Mouse (Mus musculus): ENCODE results near the gene Eps8. TPM values are rescaled to one million over a fixed set of nuclear protein-coding genes. Genes with fewer than 3 reads are reported as not detected.
"Not testable (repeated sequence)": the region's sequence is repeated elsewhere in the genome, so short reads cannot be mapped to it uniquely, and the experiment has no call there.

Gene Eps8
- polyA plus RNA-seq, 1 experiment: 5.6 TPM

GRCm38 (mm10) chr6:137494136-137494475, 160.6 kb downstream of the Eps8 start:
- no peak for DNase-seq (ENCODE audit: low read depth in 1 of 2, low spot score in 2 of 2)

DNA sequence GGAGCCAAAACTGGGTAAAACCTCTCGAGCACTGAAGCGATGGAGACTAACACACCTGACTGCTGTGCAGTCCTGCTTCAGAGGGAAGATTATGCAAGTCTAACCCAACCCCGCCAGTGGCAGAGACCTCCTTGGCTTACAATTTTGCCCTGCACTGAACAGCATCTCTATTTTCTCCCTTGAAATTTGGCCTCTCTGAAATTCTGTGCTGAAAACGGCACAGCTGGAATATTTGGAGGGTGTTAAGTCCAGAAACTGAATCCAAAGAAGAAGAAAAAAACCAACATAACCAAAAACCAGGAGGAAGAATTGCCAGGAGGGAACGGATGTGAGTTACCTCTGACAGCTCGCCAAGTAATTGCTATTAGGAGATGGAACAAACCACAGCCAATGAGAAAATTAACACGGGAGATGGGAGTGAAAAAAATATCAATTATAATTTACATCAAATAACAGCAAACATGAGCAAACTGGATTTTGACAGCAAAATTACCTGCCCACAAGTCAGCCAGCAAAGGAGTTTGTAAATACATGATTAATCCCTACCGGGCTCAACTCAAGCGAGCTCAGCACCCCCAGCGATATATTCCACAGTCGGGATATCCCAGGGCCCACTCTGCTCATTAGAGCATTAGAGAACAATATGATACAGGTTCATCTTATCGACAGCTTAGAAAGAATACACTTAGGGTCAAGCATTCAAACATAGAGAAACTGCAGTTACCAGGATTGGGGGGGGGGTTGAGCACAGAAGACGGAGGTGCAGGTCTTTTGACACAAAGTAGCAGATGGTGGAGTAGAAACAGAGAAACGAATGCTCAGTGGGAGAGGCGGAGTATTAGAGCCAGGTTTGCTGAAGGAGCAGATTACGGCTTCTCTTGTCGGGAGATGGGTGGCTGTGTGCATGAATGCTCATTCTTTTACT, 161.2 kb downstream of the Eps8 start:
- H3K4me3 ChIP-seq (ENCODE audit: extremely low read depth, insufficient read depth, insufficient read length): no peak overlapping the region
- 93% methylated on average over 17 of the region's 17 CpGs for WGBS
- DNase-seq (ENCODE audit: low read depth in 1 of 2, low spot score in 2 of 2): no peak
- H3K27me3 ChIP-seq (ENCODE audit: control insufficient read depth, insufficient read depth, low read length): no peaks in the 10 kb centered on the region
- H3K36me3 ChIP-seq (ENCODE audit: control insufficient read depth, insufficient read depth, low read length): peaks cover under 1% of the 10 kb centered on the region
- H3K4me1 ChIP-seq (ENCODE audit: control insufficient read depth, insufficient read depth, insufficient read length): no peaks in the 10 kb centered on the region
- no peak overlapping the region for H3K27ac ChIP-seq (ENCODE audit: insufficient read depth, low read length)
- TF ChIP-seq CTCF (IDR thresholded peaks at IDR 0.05; ENCODE audit: extremely low read depth, insufficient read depth, insufficient read length, insufficient replicate concordance) (no peak), POLR2A (IDR thresholded peaks at IDR 0.05; ENCODE audit: low read depth, low read length) (no peak)

More at GRCm38 (mm10) chr6:137494136-137494475, 160.6 kb downstream of the Eps8 start:
- TF ChIP-seq CTCF (IDR thresholded peaks at IDR 0.05; ENCODE audit: extremely low read depth, insufficient read depth, insufficient read length, insufficient replicate concordance) (no peak), POLR2A (IDR thresholded peaks at IDR 0.05; ENCODE audit: low read depth, low read length) (no peak)
- no peaks in the 10 kb centered on the region for H3K27me3 ChIP-seq (ENCODE audit: control insufficient read depth, insufficient read depth, low read length)
- no peaks in the 10 kb centered on the region for H3K4me1 ChIP-seq (ENCODE audit: control insufficient read depth, insufficient read depth, insufficient read length)
- H3K36me3 ChIP-seq (ENCODE audit: control insufficient read depth, insufficient read depth, low read length): peaks cover 3% of the 10 kb centered on the region
- H3K27ac ChIP-seq (ENCODE audit: insufficient read depth, low read length): no peak overlapping the region
- H3K4me3 ChIP-seq (ENCODE audit: extremely low read depth, insufficient read depth, insufficient read length): no peak overlapping the region

DNA sequence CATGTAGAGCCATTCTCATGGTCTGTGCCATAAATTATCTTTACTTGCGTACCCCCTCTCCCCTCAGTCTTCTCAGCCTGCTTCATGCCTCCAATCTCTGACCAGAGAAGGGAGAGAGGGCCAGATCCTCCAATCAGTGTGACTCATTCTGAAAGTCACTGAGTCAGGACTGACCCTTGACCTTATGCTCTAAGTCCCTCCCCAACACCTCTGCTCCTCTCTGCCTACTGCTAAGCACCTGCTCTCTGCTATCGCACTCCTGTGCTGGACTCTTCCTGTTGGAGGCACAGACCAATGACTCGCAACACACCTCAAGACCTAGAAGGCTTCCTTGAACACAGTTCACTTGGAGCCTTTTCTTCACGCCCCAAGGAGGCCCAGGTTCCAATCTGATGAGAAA, 162.1 kb downstream of the Eps8 start:
- H3K27me3 ChIP-seq (ENCODE audit: control insufficient read depth, insufficient read depth, low read length): no peaks in the 10 kb centered on the region
- H3K4me3 ChIP-seq (ENCODE audit: extremely low read depth, insufficient read depth, insufficient read length): no peak overlapping the region
- TF ChIP-seq POLR2A (IDR thresholded peaks at IDR 0.05; ENCODE audit: low read depth, low read length): no peak
- no peak for TF ChIP-seq CTCF (IDR thresholded peaks at IDR 0.05; ENCODE audit: extremely low read depth, insufficient read depth, insufficient read length, insufficient replicate concordance)
- DNase-seq (ENCODE audit: low read depth in 1 of 2, low spot score in 2 of 2): no peak
- no peaks in the 10 kb centered on the region; the same call in 1 of the 2 replicates for H3K36me3 ChIP-seq (ENCODE audit: control insufficient read depth, insufficient read depth, low read length)
- H3K27ac ChIP-seq (ENCODE audit: insufficient read depth, low read length): no peak overlapping the region
- WGBS: 89% methylated on average over 4 of the region's 4 CpGs
- H3K4me1 ChIP-seq (ENCODE audit: control insufficient read depth, insufficient read depth, insufficient read length): no peaks in the 10 kb centered on the region

GRCm38 (mm10) chr6:137491659-137492058, 163.0 kb downstream of the Eps8 start:
- DNase-seq (ENCODE audit: low read depth in 1 of 2, low spot score in 2 of 2): no peak
- TF ChIP-seq POLR2A (IDR thresholded peaks at IDR 0.05; ENCODE audit: low read depth, low read length): no peak
- TF ChIP-seq CTCF (IDR thresholded peaks at IDR 0.05; ENCODE audit: extremely low read depth, insufficient read depth, insufficient read length, insufficient replicate concordance): no peak
- no peaks in the 10 kb centered on the region for H3K4me1 ChIP-seq (ENCODE audit: control insufficient read depth, insufficient read depth, insufficient read length)
- 11% methylated on average over 2 of the region's 2 CpGs for WGBS
- H3K4me3 ChIP-seq (ENCODE audit: extremely low read depth, insufficient read depth, insufficient read length): no peak overlapping the region
- H3K27me3 ChIP-seq (ENCODE audit: control insufficient read depth, insufficient read depth, low read length): no peaks in the 10 kb centered on the region
- no peak overlapping the region for H3K27ac ChIP-seq (ENCODE audit: insufficient read depth, low read length)
- H3K36me3 ChIP-seq (ENCODE audit: control insufficient read depth, insufficient read depth, low read length): peaks cover 1% of the 10 kb centered on the region; the same call in 1 of the 2 replicates

DNA sequence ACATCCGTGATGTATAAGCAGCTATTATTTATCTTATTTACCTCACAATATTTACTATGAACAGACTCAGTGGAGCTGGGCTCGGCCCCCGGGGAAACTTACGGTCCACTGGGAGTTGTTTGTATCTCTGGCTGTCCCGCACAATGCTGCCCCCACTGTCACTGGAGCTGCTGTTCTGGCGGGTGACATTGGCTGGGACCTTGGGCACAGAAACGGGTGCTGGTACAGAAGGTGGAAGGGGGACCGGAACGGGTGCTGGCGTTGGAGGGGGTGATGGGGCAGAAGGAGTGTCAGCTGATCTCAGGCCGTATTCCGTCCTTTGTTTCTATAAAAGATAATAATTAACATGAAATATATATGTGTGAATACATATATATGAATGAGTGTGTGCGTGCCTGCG, 164.6 kb downstream of the Eps8 start:
- WGBS: 94% methylated on average over 14 of the region's 14 CpGs
- no peak for DNase-seq (ENCODE audit: low read depth in 1 of 2, low spot score in 2 of 2)
- no peak overlapping the region for H3K4me3 ChIP-seq (ENCODE audit: extremely low read depth, insufficient read depth, insufficient read length)
- no peak overlapping the region for H3K27ac ChIP-seq (ENCODE audit: insufficient read depth, low read length)
- no peaks in the 10 kb centered on the region for H3K4me1 ChIP-seq (ENCODE audit: control insufficient read depth, insufficient read depth, insufficient read length)
- H3K36me3 ChIP-seq (ENCODE audit: control insufficient read depth, insufficient read depth, low read length): peaks cover 1% of the 10 kb centered on the region; the same call in 1 of the 2 replicates
- TF ChIP-seq CTCF (IDR thresholded peaks at IDR 0.05; ENCODE audit: extremely low read depth, insufficient read depth, insufficient read length, insufficient replicate concordance) (no peak), POLR2A (IDR thresholded peaks at IDR 0.05; ENCODE audit: low read depth, low read length) (no peak)
- H3K27me3 ChIP-seq (ENCODE audit: control insufficient read depth, insufficient read depth, low read length): no peaks in the 10 kb centered on the region

DNA sequence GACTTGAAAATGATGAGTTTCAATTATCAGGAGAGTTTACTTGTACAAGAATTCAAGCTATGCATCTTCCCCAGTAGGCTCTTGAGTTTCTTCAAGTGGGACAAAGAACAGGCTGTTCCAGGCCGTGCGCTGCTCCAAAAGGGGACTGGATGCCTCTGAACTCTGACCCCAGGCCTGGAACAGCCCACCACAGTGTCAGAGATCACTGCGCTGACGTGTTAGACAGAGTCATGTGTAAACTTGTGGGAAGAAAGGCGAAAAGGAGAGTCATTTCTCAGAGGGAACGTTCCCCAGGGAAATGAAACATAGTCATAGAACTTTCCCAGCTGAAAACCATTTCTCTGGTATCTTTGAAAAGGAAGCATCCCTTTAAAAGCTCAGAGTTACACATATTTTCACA, 167.2 kb downstream of the Eps8 start:
- WGBS: 85% methylated on average over 6 of the region's 6 CpGs
- DNase-seq (ENCODE audit: low read depth in 1 of 2, low spot score in 2 of 2): no peak

DNA sequence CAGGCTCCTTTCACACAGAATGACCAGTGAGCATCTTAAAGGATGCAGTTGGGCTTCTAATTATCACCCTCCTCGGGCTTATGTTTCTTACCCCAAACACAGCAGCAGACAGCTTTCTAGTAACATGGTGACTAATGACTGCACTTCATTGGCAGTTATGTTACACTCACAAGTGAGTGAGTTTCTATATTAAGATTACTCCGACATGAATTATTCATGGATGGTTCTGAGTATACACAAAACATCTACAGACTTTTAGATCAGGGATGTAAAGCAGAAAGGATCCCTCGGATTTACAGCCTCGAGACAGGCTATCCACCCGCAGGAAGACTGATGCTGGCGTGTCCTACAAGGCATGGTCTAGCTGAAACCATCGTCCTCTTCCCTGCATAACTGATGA, 171.8 kb downstream of the Eps8 start:
- Histone ChIP-seq H3K4me3 (ENCODE audit: extremely low read depth, insufficient read depth, insufficient read length) (no peak overlapping the region), H3K27me3 (ENCODE audit: control insufficient read depth, insufficient read depth, low read length) (no peaks in the 10 kb centered on the region), H3K4me1 (ENCODE audit: control insufficient read depth, insufficient read depth, insufficient read length) (no peaks in the 10 kb centered on the region), H3K27ac (ENCODE audit: insufficient read depth, low read length) (no peak overlapping the region), H3K36me3 (ENCODE audit: control insufficient read depth, insufficient read depth, low read length) (peaks cover 10% of the 10 kb centered on the region)
- no peak for DNase-seq (ENCODE audit: low read depth in 1 of 2, low spot score in 2 of 2)
- TF ChIP-seq CTCF (IDR thresholded peaks at IDR 0.05; ENCODE audit: extremely low read depth, insufficient read depth, insufficient read length, insufficient replicate concordance): no peak
- 92% methylated on average over 7 of the region's 7 CpGs for WGBS

More for the DNA sequence above, 167.2 kb downstream of the Eps8 start:
- no peak for TF ChIP-seq POLR2A (IDR thresholded peaks at IDR 0.05; ENCODE audit: low read depth, low read length)
- TF ChIP-seq CTCF (IDR thresholded peaks at IDR 0.05; ENCODE audit: extremely low read depth, insufficient read depth, insufficient read length, insufficient replicate concordance): no peak
- H3K27ac ChIP-seq (ENCODE audit: insufficient read depth, low read length): no peak overlapping the region
- no peaks in the 10 kb centered on the region for H3K27me3 ChIP-seq (ENCODE audit: control insufficient read depth, insufficient read depth, low read length)
- H3K4me3 ChIP-seq (ENCODE audit: extremely low read depth, insufficient read depth, insufficient read length): no peak overlapping the region
- H3K4me1 ChIP-seq (ENCODE audit: control insufficient read depth, insufficient read depth, insufficient read length): no peaks in the 10 kb centered on the region
- peaks cover 1% of the 10 kb centered on the region; the same call in 1 of the 2 replicates for H3K36me3 ChIP-seq (ENCODE audit: control insufficient read depth, insufficient read depth, low read length)

DNA sequence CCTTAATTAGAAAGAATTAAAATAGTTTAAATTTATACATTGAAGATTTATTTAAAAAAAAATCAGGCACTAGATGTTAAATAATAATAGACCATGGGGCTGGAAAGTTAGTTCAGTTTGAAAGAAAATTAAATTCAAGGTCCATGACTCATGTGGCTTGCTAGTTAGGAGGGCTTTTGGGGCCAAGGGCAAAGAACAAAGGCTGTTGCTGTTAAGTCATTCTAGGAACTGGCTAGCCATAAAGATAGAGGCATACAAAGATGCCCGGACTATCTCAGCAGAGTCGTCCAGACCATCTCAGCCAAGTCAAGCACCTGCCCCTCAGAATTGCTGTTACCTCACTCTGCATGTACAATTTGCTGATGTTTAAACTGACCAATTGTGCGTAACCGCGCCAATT, 179.0 kb downstream of the Eps8 start:
- DNase-seq (ENCODE audit: low read depth in 1 of 2, low spot score in 2 of 2); H3K4me1 ChIP-seq (ENCODE audit: control insufficient read depth, insufficient read depth, insufficient read length); H3K4me3 ChIP-seq (ENCODE audit: extremely low read depth, insufficient read depth, insufficient read length); H3K27ac ChIP-seq (ENCODE audit: insufficient read depth, low read length); H3K36me3 ChIP-seq (ENCODE audit: control insufficient read depth, insufficient read depth, low read length); H3K27me3 ChIP-seq (ENCODE audit: control insufficient read depth, insufficient read depth, low read length): not testable (repeated sequence)
- WGBS: 95% methylated on average over 5 of the region's 5 CpGs
